Mouse (Mus musculus) heart, postnatal 0 days (tissue): Measurements from ENCODE around the gene Dmp1.

ENCODE experiments used
- CTCF ChIP-seq: IDR thresholded peaks from 2 replicates; pipeline ENCODE4 v1.5.1; 2016; ENCODE audit warnings: antibody characterized with exemption, control low read depth, low read depth
- EP300 ChIP-seq: IDR thresholded peaks from 2 replicates; pipeline ENCODE4 v1.6.1; 2016; ENCODE audit warnings: antibody characterized with exemption, low read depth

GRCm38 (mm10) chr5:104256585-104256984 lies 54.2 kb downstream of the Dmp1 start:
- TF ChIP-seq EP300: no peak
- TF ChIP-seq CTCF: no peak
